Mouse (Mus musculus): Measurements from ENCODE around the gene Fgd2. TPM values are rescaled to one million over a fixed set of nuclear protein-coding genes. Genes with fewer than 3 reads are reported as not detected.

The Fgd2 gene
- polyA plus RNA-seq, 1 experiment from 2014 or later: 5.6 TPM

Other genes with a start within 250 kb of the Fgd2 start
- 0.14 and 0.26 TPM in 2 replicates for gene Rab44, start 246.8 kb upstream of the Fgd2 start, polyA plus RNA-seq (2016; fragmentation: Nextera tagmentation; extraction: Ambion mirVana)
- gene Cpne5, start 122.7 kb upstream of the Fgd2 start, polyA plus RNA-seq (2016; fragmentation: Nextera tagmentation; extraction: Ambion mirVana): 5.6 and 6.4 TPM in 2 replicates
- 175 and 178 TPM in 2 replicates for gene Ppil1, start 96.7 kb upstream of the Fgd2 start, polyA plus RNA-seq (2016; fragmentation: Nextera tagmentation; extraction: Ambion mirVana)
- 45.7 and 52.8 TPM in 2 replicates for gene BC004004, start 92.1 kb upstream of the Fgd2 start, polyA plus RNA-seq (2016; fragmentation: Nextera tagmentation; extraction: Ambion mirVana)
- gene Pi16, start 43.2 kb upstream of the Fgd2 start, polyA plus RNA-seq (2016; fragmentation: Nextera tagmentation; extraction: Ambion mirVana): 0.38 and 0.51 TPM in 2 replicates
- gene Mtch1, start 13.0 kb upstream of the Fgd2 start, polyA plus RNA-seq (2016; fragmentation: Nextera tagmentation; extraction: Ambion mirVana): 368 and 379 TPM in 2 replicates
- 21.4 and 24.2 TPM in 2 replicates for gene Pim1, start 129.8 kb downstream of the Fgd2 start, polyA plus RNA-seq (2016; fragmentation: Nextera tagmentation; extraction: Ambion mirVana)
- not detected in 2 replicates for gene Gm17657, start 188.7 kb downstream of the Fgd2 start, polyA plus RNA-seq (2016; fragmentation: Nextera tagmentation; extraction: Ambion mirVana)
- gene Tbc1d22b, start 188.9 kb downstream of the Fgd2 start, polyA plus RNA-seq (2016; fragmentation: Nextera tagmentation; extraction: Ambion mirVana): 16.3 and 22.5 TPM in 2 replicates
- gene Tmem217, start 191.5 kb downstream of the Fgd2 start, polyA plus RNA-seq (2016; fragmentation: Nextera tagmentation; extraction: Ambion mirVana): 1.8 and 2.4 TPM in 2 replicates